ENCODE assay signal across 20 mouse cellular contexts in genomic region chr5:100149967-100150366, GRCm38 (mm10). TPM values are rescaled to one million over a fixed set of nuclear protein-coding genes. Genes with fewer than 3 reads are reported as not detected.
A peak's percentile ranks its signal among the peaks of the same experiment; 100 is the strongest.
DNase-seq lines count a peak whose midpoint lies in the region; ATAC-seq and TF ChIP-seq lines count a peak whose summit lies in the region.
"Had no signal": no experiment of that assay in that cellular context is flagged by ENCODE, and none has a peak within 500 bp of the region (broad histone marks: within the 10 kb centered on the region; RNA-seq: fewer than 3 reads in every experiment).

No protein-coding gene starts in this region.

- no peaks in the 10 kb centered on the region for H3K4me1 ChIP-seq in kidney, embryonic 14.5 days (ENCODE audit: control insufficient read depth, insufficient read depth, low read length)
- no peaks in the 10 kb centered on the region for H3K4me1 ChIP-seq in MEL (ENCODE audit: control insufficient read depth in 1 of 2, insufficient read depth in 2 of 2, low read length in 2 of 2)
- H3K4me1 ChIP-seq in embryonic facial prominence, embryonic 11.5 days (ENCODE audit: control insufficient read depth, insufficient read depth, low read length): no peaks in the 10 kb centered on the region
- H3K4me1 ChIP-seq: hindbrain, embryonic 15.5 days; liver, embryonic 13.5 days; megakaryocyte, embryonic 14.5 days had no signal

- H3K36me3 ChIP-seq in kidney, embryonic 14.5 days (ENCODE audit: control insufficient read depth, insufficient read depth, low read length): no peaks in the 10 kb centered on the region
- H3K36me3 ChIP-seq in MEL (ENCODE audit: control insufficient read depth in 1 of 2, insufficient read depth in 2 of 2, low read length in 2 of 2) (no peaks in the 10 kb centered on the region), myocyte (ENCODE audit: control insufficient read depth, insufficient read depth) (no peaks in the 10 kb centered on the region)
- no peaks in the 10 kb centered on the region for H3K36me3 ChIP-seq in embryonic facial prominence, embryonic 11.5 days (replicated peaks; ENCODE audit: control insufficient read depth, insufficient read depth, low read depth, low read length)
- H3K36me3 ChIP-seq: hindbrain, embryonic 15.5 days; liver, embryonic 13.5 days had no signal

- H3K4me3 ChIP-seq in kidney, embryonic 14.5 days (ENCODE audit: low read length): no peak overlapping the region
- no peak overlapping the region for H3K4me3 ChIP-seq in MEL (ENCODE audit: control insufficient read depth in 1 of 2, insufficient read depth in 1 of 2, low read depth in 2 of 2, low read length in 2 of 2)
- no peak overlapping the region for H3K4me3 ChIP-seq in embryonic facial prominence, embryonic 11.5 days (ENCODE audit: low read depth, low read length)
- no peak overlapping the region for H3K4me3 ChIP-seq in myocyte
- H3K4me3 ChIP-seq: erythroblast, embryonic 14.5 days; hindbrain, embryonic 15.5 days; liver, embryonic 13.5 days; megakaryocyte, embryonic 14.5 days had no signal

- H3K9me3 ChIP-seq in kidney, embryonic 14.5 days (ENCODE audit: control insufficient read depth, low read length): no peaks in the 10 kb centered on the region
- H3K9me3 ChIP-seq in MEL (replicated peaks; ENCODE audit: insufficient read depth, low read length): no peaks in the 10 kb centered on the region
- H3K9me3 ChIP-seq in embryonic facial prominence, embryonic 11.5 days (replicated peaks; ENCODE audit: control insufficient read depth, low read length): no peaks in the 10 kb centered on the region
- H3K9me3 ChIP-seq: hindbrain, embryonic 15.5 days; liver, embryonic 13.5 days had no signal

- no peak for ATAC-seq in kidney, embryonic 14.5 days (ENCODE audit: low FRiP score, low TSS enrichment)
- ATAC-seq in embryonic facial prominence, embryonic 11.5 days (replicated peaks; ENCODE audit: insufficient number of reproducible peaks, low FRiP score, low TSS enrichment, low read depth): no peak
- ATAC-seq: lung, postnatal 0 days had no signal

- H3K4me2 ChIP-seq in kidney, embryonic 14.5 days (replicated peaks; ENCODE audit: low read depth, low read length): no peak overlapping the region
- no peak overlapping the region for H3K4me2 ChIP-seq in embryonic facial prominence, embryonic 11.5 days (ENCODE audit: low read depth, low read length)
- no peak overlapping the region for H3K4me2 ChIP-seq in myocyte (ENCODE audit: low read depth)
- H3K4me2 ChIP-seq: hindbrain, embryonic 15.5 days; liver, embryonic 13.5 days had no signal

- no peak overlapping the region for H3ac ChIP-seq in myocyte (ENCODE audit: control insufficient read depth, insufficient read length)

- H3K79me2 ChIP-seq in MEL (ENCODE audit: control insufficient read depth, insufficient read depth, low read length, poor library complexity) (no peaks in the 10 kb centered on the region), myocyte (ENCODE audit: control insufficient read depth, insufficient read depth) (no peaks in the 10 kb centered on the region)

- no peaks in the 10 kb centered on the region for H3K27me3 ChIP-seq in kidney, embryonic 14.5 days (ENCODE audit: control insufficient read depth, insufficient read depth, low read length)
- H3K27me3 ChIP-seq in MEL (ENCODE audit: control insufficient read depth in 1 of 2, insufficient read depth in 2 of 2, low read length in 2 of 2) (no peaks in the 10 kb centered on the region), myocyte (ENCODE audit: control insufficient read depth, insufficient read depth, insufficient read length) (no peaks in the 10 kb centered on the region)
- H3K27me3 ChIP-seq in embryonic facial prominence, embryonic 11.5 days (ENCODE audit: control insufficient read depth, insufficient read depth, low read length): no peaks in the 10 kb centered on the region
- H3K27me3 ChIP-seq: hindbrain, embryonic 15.5 days; liver, embryonic 13.5 days had no signal

- TF ChIP-seq CTCF in MEL (IDR thresholded peaks at IDR 0.05 in 2 of 3, conservative IDR thresholded peaks at IDR 0.05 in 1 of 3; ENCODE audit: control insufficient read depth in 1 of 3, insufficient read depth in 1 of 3, low read depth in 2 of 3, low read length in 3 of 3, poor library complexity in 1 of 3, severe bottlenecking in 1 of 3): no peak

- H3K27ac ChIP-seq in kidney, embryonic 14.5 days (ENCODE audit: low read depth, low read length): no peak overlapping the region
- no peak overlapping the region for H3K27ac ChIP-seq in MEL (ENCODE audit: control insufficient read depth, low read depth, low read length)
- no peak overlapping the region for H3K27ac ChIP-seq in embryonic facial prominence, embryonic 11.5 days (replicated peaks; ENCODE audit: low read depth, low read length)
- H3K27ac ChIP-seq: hindbrain, embryonic 15.5 days; liver, embryonic 13.5 days had no signal

- TF ChIP-seq POLR2A in MEL (IDR thresholded peaks at IDR 0.05; ENCODE audit: control insufficient read depth in 1 of 2, insufficient read depth in 1 of 2, low read depth in 1 of 2, low read length in 2 of 2, poor library complexity in 1 of 2) (no peak), myocyte (IDR thresholded peaks at IDR 0.05; ENCODE audit: insufficient read length, low read depth) (no peak)

- 59% methylated on average over 3 of the region's 3 CpGs for WGBS in kidney, embryonic 14.5 days
- WGBS in embryonic facial prominence, embryonic 11.5 days: 75% methylated on average over 3 of the region's 3 CpGs

- peak; percentile 41 for DNase-seq in kidney, postnatal 10 days
- DNase-seq in MEL (ENCODE audit: low read depth, low spot score): peak; percentile 26
- peak; percentile 70 for DNase-seq in embryonic facial prominence, embryonic 11.5 days (ENCODE audit: low spot score)
- no peak for DNase-seq in spleen, postnatal 14 days (ENCODE audit: low spot score in 2 of 2)
- DNase-seq in lung, postnatal 36 days: no peak
- DNase-seq: cerebellum, adult 9-10 months; forebrain, postnatal 0 days; heart, postnatal 10 days; kidney, adult 11 months; layer of hippocampus, postnatal 36 days; left cerebral cortex, postnatal 4 days; liver, embryonic 13.5 days; right cerebral cortex, adult 18-20 months; thymus, adult 18-20 months had no signal

- TF ChIP-seq RAD21 in MEL (IDR thresholded peaks at IDR 0.05; ENCODE audit: low read depth, low read length): no peak

- TF ChIP-seq EP300 in MEL (IDR thresholded peaks at IDR 0.05; ENCODE audit: low read depth in 1 of 2, low read length in 2 of 2): no peak

- H3K9ac ChIP-seq in kidney, embryonic 14.5 days (ENCODE audit: low read depth, low read length): no peak overlapping the region
- H3K9ac ChIP-seq in MEL (ENCODE audit: control insufficient read depth, low read depth, low read length, poor library complexity, severe bottlenecking): no peak overlapping the region
- no peak overlapping the region for H3K9ac ChIP-seq in embryonic facial prominence, embryonic 11.5 days (replicated peaks; ENCODE audit: low read length)
- H3K9ac ChIP-seq: forebrain, postnatal 0 days; hindbrain, embryonic 15.5 days; liver, embryonic 13.5 days had no signal

TF ChIP-seq in MEL, 35 proteins besides CTCF, POLR2A, EP300 and RAD21:
- TF ChIP-seq MXI1 (IDR thresholded peaks at IDR 0.05; ENCODE audit: low read depth, low read length) (0 out of 2 replicates have a peak, but pooled peaks have one; percentile 24), MAZ (IDR thresholded peaks at IDR 0.05; ENCODE audit: low read depth, low read length) (no peak)

TF ChIP-seq in myocyte, 11 proteins besides CTCF, POLR2A, EP300 and RAD21:
- TF ChIP-seq TCF3 (IDR thresholded peaks at IDR 0.05; ENCODE audit: insufficient read length, low read depth) (no peak), REST (IDR thresholded peaks at IDR 0.05; ENCODE audit: insufficient read depth, insufficient read length) (peak; percentile 65), POLR2AphosphoS2 (IDR thresholded peaks at IDR 0.05; ENCODE audit: insufficient read length, low read depth) (no peak)

RNA-seq across cellular contexts. Expression of gene Tmem150c, which starts 9.6 kb away (rescaled TPM):
- 10.3 and 12.7 TPM in 2 replicates for polyA plus RNA-seq in kidney, embryonic 14.5 days (2014; fragmentation: Nextera tagmentation; extraction: Ambion mirVana)
- total RNA-seq in MEL (2012; rRNA removed): 0.04 TPM in 1 of 2 replicates, not detected in the other
- polyA plus RNA-seq in MEL (2012; ENCODE audit: insufficient read depth in 1 of 2, insufficient read length in 2 of 2, low read depth in 1 of 2, low replicate concordance in 2 of 2, missing spikeins in 1 of 2): under 1 TPM in 1 of 2 experiments, not detected in 1; 0.06 TPM
- polyA plus RNA-seq in embryonic facial prominence, embryonic 11.5 days (2014; fragmentation: Nextera tagmentation; extraction: Ambion mirVana): 1.3 and 1.6 TPM in 2 replicates
- not detected for polyA plus RNA-seq in myocyte (2012; fragmentation: generic; extraction: Trizol)
- polyA plus RNA-seq: erythroblast, embryonic 14.5 days had no signal

Comparison
In these comparisons a context has a peak if more than half of its experiments do, and no peak if none do; other contexts are left out.
1. DNase-seq: peak in kidney, postnatal 10 days (single experiment), MEL (single experiment) and embryonic facial prominence, embryonic 11.5 days (single experiment); none in spleen, postnatal 14 days (0 of 2) and lung, postnatal 36 days (single experiment).